Mouse (Mus musculus) heart, embryonic 10.5 days (tissue): Measurements from ENCODE around the gene Tmc3. TPM values are rescaled to one million over a fixed set of nuclear protein-coding genes. Genes with fewer than 3 reads are reported as not detected.

Experiments used
- DNase-seq: peaks from one replicate; pipeline ENCODE4 v3.0.0-alpha.2; 2017; ENCODE audit warnings: low spot score
- H3K27ac ChIP-seq: fragments of 300-500 bp; sonication (generic); 2 replicates; pipeline ENCODE4 v1.5.1; 2016; ENCODE audit warnings: mild to moderate bottlenecking
- H3K27me3 ChIP-seq: fragments of 300-500 bp; sonication (generic); 2 replicates; pipeline ENCODE4 v1.6.1; 2016; ENCODE audit warnings: mild to moderate bottlenecking; ENCODE audit not compliant: poor library complexity, insufficient read depth, severe bottlenecking
- H3K36me3 ChIP-seq: fragments of 300-500 bp; sonication (generic); 2 replicates; pipeline ENCODE4 v1.6.1; 2016; ENCODE audit warnings: mild to moderate bottlenecking, moderate library complexity
- H3K4me1 ChIP-seq: fragments of 300-500 bp; sonication (generic); 2 replicates; pipeline ENCODE4 v1.6.1; 2016; ENCODE audit warnings: mild to moderate bottlenecking
- H3K4me3 ChIP-seq: fragments of 300-500 bp; sonication (generic); 2 replicates; pipeline ENCODE4 v1.5.1; 2016; ENCODE audit warnings: mild to moderate bottlenecking, moderate library complexity
- H3K9me3 ChIP-seq: fragments of 300-500 bp; sonication (generic); 2 replicates; pipeline ENCODE4 v1.6.1; 2016; ENCODE audit warnings: mild to moderate bottlenecking, moderate library complexity
- WGBS: fragments of 180-500 bp; shearing (Covaris S2); methylation state at CpG from one replicate; pipeline ENCODE4 v1.1.7; 2016; 5-methylcytosine and 5-hydroxymethylcytosine counted together
- polyA plus RNA-seq: library from polyadenylated mRNA; unstranded; fragments of >200 nt; fragmentation: Nextera tagmentation; extraction: Ambion mirVana; gene quantifications from 2 replicates; pipeline ENCODE4 v1.2.1, GENCODE M21; 2016

The Tmc3 gene
- polyA plus RNA-seq, 1 experiment from 2014 or later = 0.35 TPM

- 11% methylated on average over 1 of the region's 1 CpGs for WGBS
These were observed 84.0 kb downstream of the Tmc3 start for GRCm38 (mm10) chr7:83668724-83669123.

GRCm38 (mm10) chr7:83671573-83671972 is 86.8 kb downstream of the Tmc3 start:
- DNase-seq = no peak
- no peaks in the 10 kb centered on the region for H3K9me3 ChIP-seq
- no peak overlapping the region for H3K4me3 ChIP-seq
- no peak overlapping the region for H3K27ac ChIP-seq
- no peaks in the 10 kb centered on the region for H3K4me1 ChIP-seq
- 75% methylated on average over 6 of the region's 6 CpGs for WGBS
- H3K27me3 ChIP-seq = peaks cover 6% of the 10 kb centered on the region; the same call in 1 of the 2 replicates
- H3K36me3 ChIP-seq = no peaks in the 10 kb centered on the region

More at GRCm38 (mm10) chr7:83668724-83669123, 84.0 kb downstream of the Tmc3 start:
- no peak for DNase-seq
- Histone ChIP-seq H3K4me1 (no peaks in the 10 kb centered on the region), H3K27ac (no peak overlapping the region), H3K9me3 (no peaks in the 10 kb centered on the region), H3K36me3 (no peaks in the 10 kb centered on the region), H3K27me3 (peaks cover 6% of the 10 kb centered on the region; the same call in 1 of the 2 replicates), H3K4me3 (no peak overlapping the region)

Other genes starting within 250 kb of the Tmc3 start
- gene Stard5, start 47.0 kb downstream of the Tmc3 start, polyA plus RNA-seq = 28.9 and 31.9 TPM in 2 replicates
- gene Il16, start 160.8 kb downstream of the Tmc3 start, polyA plus RNA-seq = 1.7 and 2.0 TPM in 2 replicates
- gene Cfap161, start 210.0 kb downstream of the Tmc3 start, polyA plus RNA-seq = 1.1 and 3.7 TPM in 2 replicates